Mouse (Mus musculus): ENCODE data around the gene Ly75. TPM values are rescaled to one million over a fixed set of nuclear protein-coding genes. Genes with fewer than 3 reads are reported as not detected.

Gene Ly75
- polyA plus RNA-seq, 1 experiment from 2014 or later, result 1.7 TPM

DNA sequence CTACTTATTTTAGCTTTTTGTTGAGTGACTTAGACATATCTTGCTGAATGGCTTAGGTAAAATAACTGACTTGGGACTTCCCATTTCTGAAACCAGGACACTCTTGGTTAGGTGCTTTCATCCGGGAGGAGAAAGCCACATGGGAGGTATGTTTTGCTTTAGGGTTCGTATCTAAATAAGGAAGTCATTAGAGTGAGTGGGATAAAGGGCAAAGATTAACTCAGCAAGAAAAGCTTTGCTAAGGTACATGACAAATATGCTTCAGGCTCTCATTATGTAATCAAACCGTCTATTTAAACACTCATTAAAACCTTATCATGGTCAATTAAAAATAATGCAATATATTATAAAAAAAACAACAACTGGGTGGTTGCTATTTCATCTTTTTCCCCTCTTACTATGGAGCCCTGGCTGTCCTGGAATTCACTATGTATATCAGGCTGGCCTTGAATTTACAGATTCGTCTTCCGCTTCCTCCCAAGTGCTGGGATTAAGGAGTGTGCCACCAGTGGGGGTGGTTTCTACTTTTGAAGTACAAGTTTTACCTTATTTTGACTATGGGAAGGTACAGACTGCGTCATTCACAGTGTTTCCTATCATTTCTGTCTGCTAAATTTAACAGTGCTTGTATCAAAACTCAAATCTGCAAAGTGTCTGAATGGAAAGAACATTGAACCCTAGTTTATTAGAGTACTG, 60.9 kb downstream of the Ly75 start:
- no peak for DNase-seq (ENCODE audit: low spot score)
- Histone ChIP-seq H3K27me3 (replicated peaks; ENCODE audit: insufficient read depth, low read length) (no peaks in the 10 kb centered on the region), H3K4me1 (ENCODE audit: insufficient read depth, low read depth, low read length) (no peaks in the 10 kb centered on the region), H3K4me2 (replicated peaks; ENCODE audit: low read depth, low read length) (no peak overlapping the region), H3K36me3 (ENCODE audit: insufficient read depth, low read length) (no peaks in the 10 kb centered on the region), H3K9me3 (ENCODE audit: low read length) (no peaks in the 10 kb centered on the region), H3K27ac (ENCODE audit: low read length) (no peak overlapping the region), H3K9ac (replicated peaks; ENCODE audit: low read depth) (no peak overlapping the region), H3K4me3 (ENCODE audit: low read depth, low read length) (no peak overlapping the region)
- 65% methylated on average over 6 of the region's 6 CpGs for WGBS
- no peak for ATAC-seq
- no peak for TF ChIP-seq CTCF (IDR thresholded peaks at IDR 0.05)
- no peak for TF ChIP-seq EP300 (IDR thresholded peaks at IDR 0.05)

DNA sequence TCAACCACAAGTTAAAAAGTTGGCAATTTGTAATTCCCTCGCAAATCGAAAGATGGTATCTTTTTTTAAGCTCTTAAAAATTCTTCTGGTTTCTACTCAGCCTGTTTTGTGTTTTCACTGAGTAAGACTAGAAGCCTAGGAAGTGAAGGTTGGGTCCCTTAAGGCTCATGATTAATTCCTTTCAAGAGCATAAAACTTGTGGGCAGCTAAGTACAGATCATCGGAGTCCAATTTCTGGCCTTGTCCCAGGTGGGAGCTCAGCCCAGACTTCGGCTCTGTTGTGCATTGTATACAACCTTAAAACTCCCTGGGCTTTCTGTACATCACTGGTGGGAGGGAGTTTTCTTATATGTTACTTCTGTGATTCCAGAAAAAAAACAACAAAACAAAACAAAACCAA, 79.3 kb downstream of the Ly75 start:
- no peak overlapping the region for H3K4me3 ChIP-seq (ENCODE audit: low read depth, low read length)
- TF ChIP-seq CTCF (IDR thresholded peaks at IDR 0.05) (no peak), EP300 (IDR thresholded peaks at IDR 0.05) (no peak)
- H3K4me1 ChIP-seq (ENCODE audit: insufficient read depth, low read depth, low read length), result no peaks in the 10 kb centered on the region

DNA sequence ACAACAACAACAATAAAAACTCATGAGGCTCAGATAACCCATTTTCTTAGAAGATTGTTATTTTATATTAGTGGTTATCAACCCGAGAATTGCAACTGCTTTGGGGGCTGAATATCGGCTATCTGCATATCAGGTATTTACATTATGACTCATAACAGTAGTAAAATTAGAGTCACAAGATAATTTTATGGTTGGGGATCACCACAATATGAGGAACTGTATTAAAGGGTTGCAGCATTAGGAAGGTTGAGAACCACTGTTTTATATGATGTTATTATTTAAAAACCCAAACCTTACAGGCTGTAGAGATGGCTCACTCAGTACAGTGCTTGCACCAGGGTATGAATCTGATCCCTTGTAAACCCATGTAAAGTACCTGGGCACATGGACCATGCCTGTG, 83.8 kb downstream of the Ly75 start:
- Histone ChIP-seq H3K4me2 (replicated peaks; ENCODE audit: low read depth, low read length) (no peak overlapping the region), H3K4me1 (ENCODE audit: insufficient read depth, low read depth, low read length) (no peaks in the 10 kb centered on the region), H3K27ac (ENCODE audit: low read length) (no peak overlapping the region), H3K36me3 (ENCODE audit: insufficient read depth, low read length) (no peaks in the 10 kb centered on the region), H3K27me3 (replicated peaks; ENCODE audit: insufficient read depth, low read length) (no peaks in the 10 kb centered on the region), H3K9me3 (ENCODE audit: low read length) (no peaks in the 10 kb centered on the region), H3K9ac (replicated peaks; ENCODE audit: low read depth) (no peak overlapping the region), H3K4me3 (ENCODE audit: low read depth, low read length) (no peak overlapping the region)
- ATAC-seq (no peak), DNase-seq (ENCODE audit: low spot score) (no peak)
- TF ChIP-seq CTCF (IDR thresholded peaks at IDR 0.05), result no peak
- TF ChIP-seq EP300 (IDR thresholded peaks at IDR 0.05), result no peak
- WGBS, result 90% methylated on average over 2 of the region's 2 CpGs

More for the DNA sequence above, 79.3 kb downstream of the Ly75 start:
- no peak overlapping the region for H3K9ac ChIP-seq (replicated peaks; ENCODE audit: low read depth)
- H3K27ac ChIP-seq (ENCODE audit: low read length), result no peak overlapping the region
- H3K27me3 ChIP-seq (replicated peaks; ENCODE audit: insufficient read depth, low read length), result no peaks in the 10 kb centered on the region
- WGBS, result 84% methylated on average over 4 of the region's 4 CpGs
- H3K9me3 ChIP-seq (ENCODE audit: low read length), result no peaks in the 10 kb centered on the region
- DNase-seq (ENCODE audit: low spot score) (no peak), ATAC-seq (no peak)
- H3K36me3 ChIP-seq (ENCODE audit: insufficient read depth, low read length), result no peaks in the 10 kb centered on the region
- no peak overlapping the region for H3K4me2 ChIP-seq (replicated peaks; ENCODE audit: low read depth, low read length)

DNA sequence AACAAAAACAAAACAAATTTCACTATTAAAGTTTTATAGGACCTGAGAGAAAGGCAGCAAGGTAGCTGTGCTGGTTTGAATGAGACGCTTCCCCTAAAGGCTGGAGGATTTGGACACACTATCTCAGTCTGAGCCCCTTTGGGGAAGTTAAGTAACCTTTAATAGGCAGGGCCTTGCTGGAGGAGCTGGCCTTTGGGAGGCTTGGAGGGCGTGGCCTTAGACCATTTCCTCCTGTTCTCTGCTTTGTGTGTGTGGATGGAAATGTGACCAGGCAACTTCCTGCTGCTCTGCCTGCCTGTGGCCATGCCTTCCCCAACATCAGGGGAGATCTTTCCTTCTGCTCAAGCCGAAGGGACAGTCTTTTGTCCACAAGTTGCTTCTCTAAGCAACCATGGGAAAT, 84.8 kb downstream of the Ly75 start:
- Histone ChIP-seq H3K4me1 (ENCODE audit: insufficient read depth, low read depth, low read length) (no peaks in the 10 kb centered on the region), H3K27ac (ENCODE audit: low read length) (no peak overlapping the region), H3K27me3 (replicated peaks; ENCODE audit: insufficient read depth, low read length) (no peaks in the 10 kb centered on the region), H3K36me3 (ENCODE audit: insufficient read depth, low read length) (no peaks in the 10 kb centered on the region), H3K4me2 (replicated peaks; ENCODE audit: low read depth, low read length) (no peak overlapping the region), H3K9ac (replicated peaks; ENCODE audit: low read depth) (no peak overlapping the region), H3K4me3 (ENCODE audit: low read depth, low read length) (no peak overlapping the region), H3K9me3 (ENCODE audit: low read length) (no peaks in the 10 kb centered on the region)
- ATAC-seq, result 0 out of 2 replicates have a peak, but pooled peaks have one; percentile 12
- peak; percentile 22 for DNase-seq (ENCODE audit: low spot score)
- TF ChIP-seq CTCF (IDR thresholded peaks at IDR 0.05) (no peak), EP300 (IDR thresholded peaks at IDR 0.05) (no peak)
- 79% methylated on average over 3 of the region's 3 CpGs for WGBS

DNA sequence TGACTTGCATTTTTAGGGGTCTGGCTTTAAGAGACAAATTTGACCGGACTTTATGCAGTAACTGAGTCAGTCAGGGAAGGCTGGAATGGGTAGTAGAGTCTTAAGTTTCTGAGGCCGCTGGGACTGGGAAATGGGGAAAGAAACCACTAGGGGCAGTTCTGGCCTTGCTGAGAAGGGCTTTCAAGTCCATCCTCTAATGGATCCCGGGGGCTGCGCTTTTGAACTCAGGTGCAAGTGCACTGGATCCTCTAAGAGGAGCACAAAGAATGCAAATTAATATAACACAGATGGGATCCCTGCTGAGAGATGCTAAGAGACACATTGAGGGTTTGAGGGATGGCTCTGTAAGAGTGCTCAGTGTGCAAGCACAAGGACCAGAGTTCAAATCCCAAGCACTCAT, 91.7 kb downstream of the Ly75 start:
- no peak overlapping the region for H3K9ac ChIP-seq (replicated peaks; ENCODE audit: low read depth)
- no peak overlapping the region for H3K27ac ChIP-seq (ENCODE audit: low read length)
- no peaks in the 10 kb centered on the region for H3K4me1 ChIP-seq (ENCODE audit: insufficient read depth, low read depth, low read length)
- no peak overlapping the region for H3K4me2 ChIP-seq (replicated peaks; ENCODE audit: low read depth, low read length)
- TF ChIP-seq CTCF (IDR thresholded peaks at IDR 0.05) (no peak), EP300 (IDR thresholded peaks at IDR 0.05) (no peak)
- no peak for DNase-seq (ENCODE audit: low spot score)
- ATAC-seq, result no peak
- H3K36me3 ChIP-seq (ENCODE audit: insufficient read depth, low read length), result no peaks in the 10 kb centered on the region
- H3K4me3 ChIP-seq (ENCODE audit: low read depth, low read length), result no peak overlapping the region
- no peaks in the 10 kb centered on the region for H3K9me3 ChIP-seq (ENCODE audit: low read length)
- no peaks in the 10 kb centered on the region for H3K27me3 ChIP-seq (replicated peaks; ENCODE audit: insufficient read depth, low read length)
- WGBS, result 84% methylated on average over 4 of the region's 4 CpGs

DNA sequence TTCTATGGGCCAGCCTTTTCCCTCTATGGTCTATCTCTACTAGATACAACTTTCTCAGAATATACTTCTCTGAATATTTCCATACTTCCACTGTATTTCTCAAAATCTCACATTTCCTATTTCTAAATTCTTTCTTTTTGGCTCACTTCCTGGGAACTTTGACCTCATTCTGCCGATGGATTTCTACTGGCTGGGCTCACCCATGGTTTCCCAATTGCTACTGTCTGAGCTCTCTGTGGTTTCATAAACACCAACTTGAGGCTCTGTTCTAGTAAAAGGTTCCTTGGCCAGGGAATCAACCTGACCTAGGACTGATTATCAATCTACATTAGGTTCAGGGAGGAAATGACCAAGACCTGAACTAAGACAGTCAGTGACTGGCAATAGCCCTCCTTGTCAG, 93.7 kb downstream of the Ly75 start:
- WGBS, result 45% methylated on average over 1 of the region's 1 CpGs
- Histone ChIP-seq H3K4me1 (ENCODE audit: insufficient read depth, low read depth, low read length) (no peaks in the 10 kb centered on the region), H3K4me2 (replicated peaks; ENCODE audit: low read depth, low read length) (no peak overlapping the region)

More for the DNA sequence above, 93.7 kb downstream of the Ly75 start:
- no peak overlapping the region for H3K9ac ChIP-seq (replicated peaks; ENCODE audit: low read depth)
- H3K9me3 ChIP-seq (ENCODE audit: low read length), result no peaks in the 10 kb centered on the region
- no peak overlapping the region for H3K27ac ChIP-seq (ENCODE audit: low read length)
- DNase-seq (ENCODE audit: low spot score) (peak; percentile 63), ATAC-seq (no peak; the same call in 1 of the 2 replicates)
- no peaks in the 10 kb centered on the region for H3K36me3 ChIP-seq (ENCODE audit: insufficient read depth, low read length)
- H3K27me3 ChIP-seq (replicated peaks; ENCODE audit: insufficient read depth, low read length), result no peaks in the 10 kb centered on the region
- TF ChIP-seq CTCF (IDR thresholded peaks at IDR 0.05) (no peak), EP300 (IDR thresholded peaks at IDR 0.05) (no peak)
- H3K4me3 ChIP-seq (ENCODE audit: low read depth, low read length), result no peak overlapping the region

Data from lung, postnatal 0 days (tissue).